Mouse (Mus musculus): Measurements from ENCODE around the gene Pdcd4. TPM values are rescaled to one million over a fixed set of nuclear protein-coding genes. Genes with fewer than 3 reads are reported as not detected.
"Not testable (repeated sequence)": the region's sequence is repeated elsewhere in the genome, so short reads cannot be mapped to it uniquely, and the experiment has no call there.

The Pdcd4 gene
- polyA plus RNA-seq, 1 experiment from 2014 or later: 62.0 TPM

DNA sequence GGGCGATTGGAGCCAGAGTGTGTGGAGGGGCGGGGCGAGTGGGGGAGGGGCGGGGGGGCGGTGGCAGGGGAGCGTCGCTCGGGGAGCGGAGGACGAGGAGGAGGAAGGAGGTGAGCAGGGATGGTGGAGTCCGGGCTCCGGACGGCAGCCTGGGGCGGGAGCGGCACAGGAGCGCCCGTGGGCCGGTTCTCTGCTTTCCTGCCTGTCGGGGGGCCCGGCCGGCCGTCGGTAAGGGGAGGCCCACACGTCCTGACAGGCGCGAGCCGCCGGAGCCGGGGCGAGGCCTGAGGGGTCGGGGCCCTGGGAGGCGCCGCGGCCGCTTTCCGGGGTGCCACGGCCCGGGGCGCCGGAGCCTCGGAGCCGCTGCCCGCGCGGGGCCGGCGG lies 52.7 kb downstream of the Pdcd4 start:
- Histone ChIP-seq H3K4me1 (ENCODE audit: control insufficient read depth, insufficient read depth, low read length) (no peaks in the 10 kb centered on the region; the same call in 1 of the 2 replicates), H3K9ac (ENCODE audit: low read length) (peak overlapping the region; percentile 91), H3K9me3 (ENCODE audit: control insufficient read depth, low read length) (no peaks in the 10 kb centered on the region), H3K27me3 (ENCODE audit: control insufficient read depth, insufficient read depth, low read length) (no peaks in the 10 kb centered on the region), H3K36me3 (ENCODE audit: control insufficient read depth, insufficient read depth, low read length) (no peaks in the 10 kb centered on the region), H3K27ac (ENCODE audit: low read depth, low read length) (peak overlapping the region; percentile 96), H3K4me3 (ENCODE audit: low read depth, low read length) (peak overlapping the region; percentile 96), H3K4me2 (ENCODE audit: low read depth) (peak overlapping the region; percentile 56)
- peak; percentile 80; the same call in 1 of the 2 replicates for ATAC-seq (ENCODE audit: insufficient read depth, low FRiP score, low TSS enrichment)
- no peak for DNase-seq (ENCODE audit: low spot score)
- 0% methylated on average over 32 of the region's 47 CpGs for WGBS

DNA sequence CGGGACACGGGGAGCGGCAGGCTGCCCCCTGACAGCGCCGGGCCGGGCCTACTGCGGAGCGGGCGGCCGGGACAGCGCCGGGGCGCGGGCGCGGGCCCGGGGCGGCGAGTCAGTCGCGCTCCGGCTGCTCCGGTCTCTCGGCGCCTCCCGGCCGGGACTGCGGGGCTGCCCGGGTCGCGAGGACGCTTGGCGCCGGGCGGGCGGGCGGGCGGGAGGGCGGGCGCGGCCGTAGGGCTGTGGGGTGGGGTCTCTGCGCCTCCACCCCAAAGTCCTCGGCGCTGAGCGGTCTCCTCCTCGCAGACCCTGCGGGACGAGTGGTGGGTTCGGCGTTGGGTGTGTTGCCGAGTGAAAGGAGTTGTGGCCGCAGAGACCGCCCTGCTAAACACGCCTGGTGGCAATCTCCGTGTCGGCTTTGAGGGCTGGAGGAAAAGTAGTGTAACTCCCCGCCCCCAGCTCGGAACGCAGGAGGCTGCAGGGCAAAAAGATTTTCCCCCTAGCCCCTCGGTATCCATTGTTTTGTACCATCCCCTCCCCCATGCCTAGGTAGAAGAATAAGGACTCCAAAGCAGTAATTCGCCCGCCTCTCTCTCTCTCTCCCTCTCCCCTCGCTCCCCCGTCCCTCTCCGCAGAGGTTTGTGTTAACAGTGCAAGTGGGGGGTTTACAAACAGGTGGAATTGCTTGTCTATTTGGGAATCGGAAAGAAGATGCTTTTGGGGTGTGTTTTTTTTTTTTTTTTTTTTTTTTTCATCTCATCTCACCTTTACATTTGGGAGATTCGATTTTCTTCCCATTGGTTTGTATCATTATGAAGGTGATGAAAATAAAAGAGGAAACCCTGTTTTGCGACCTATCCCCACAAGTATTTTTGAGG lies 53.4 kb downstream of the Pdcd4 start:
- WGBS: under 1% methylated on average over 35 of the region's 69 CpGs
- H3K4me3 ChIP-seq (ENCODE audit: low read depth, low read length): peak overlapping the region; percentile 96
- ATAC-seq (ENCODE audit: insufficient read depth, low FRiP score, low TSS enrichment): peak; percentile 28

GRCm38 (mm10) chr19:53957513-53957912 lies 65.5 kb downstream of the Pdcd4 start:
- no peak for ATAC-seq (ENCODE audit: insufficient read depth, low FRiP score, low TSS enrichment)
- Histone ChIP-seq H3K36me3 (ENCODE audit: control insufficient read depth, insufficient read depth, low read length) (no peaks in the 10 kb centered on the region), H3K4me3 (ENCODE audit: low read depth, low read length) (no peak overlapping the region), H3K27me3 (ENCODE audit: control insufficient read depth, insufficient read depth, low read length) (no peaks in the 10 kb centered on the region), H3K4me1 (ENCODE audit: control insufficient read depth, insufficient read depth, low read length) (no peaks in the 10 kb centered on the region), H3K4me2 (ENCODE audit: low read depth) (no peak overlapping the region), H3K9me3 (ENCODE audit: control insufficient read depth, low read length) (no peaks in the 10 kb centered on the region), H3K9ac (ENCODE audit: low read length) (no peak overlapping the region), H3K27ac (ENCODE audit: low read depth, low read length) (no peak overlapping the region)
- DNase-seq (ENCODE audit: low spot score): no peak
- 96% methylated on average over 2 of the region's 2 CpGs for WGBS

More for the DNA sequence above, 53.4 kb downstream of the Pdcd4 start:
- no peaks in the 10 kb centered on the region for H3K9me3 ChIP-seq (ENCODE audit: control insufficient read depth, low read length)
- no peaks in the 10 kb centered on the region; the same call in 1 of the 2 replicates for H3K4me1 ChIP-seq (ENCODE audit: control insufficient read depth, insufficient read depth, low read length)
- peak overlapping the region; percentile 96 for H3K27ac ChIP-seq (ENCODE audit: low read depth, low read length)
- no peaks in the 10 kb centered on the region for H3K36me3 ChIP-seq (ENCODE audit: control insufficient read depth, insufficient read depth, low read length)
- DNase-seq (ENCODE audit: low spot score): peak; percentile 73
- H3K4me2 ChIP-seq (ENCODE audit: low read depth): peak overlapping the region; percentile 56
- H3K27me3 ChIP-seq (ENCODE audit: control insufficient read depth, insufficient read depth, low read length): no peaks in the 10 kb centered on the region
- H3K9ac ChIP-seq (ENCODE audit: low read length): peak overlapping the region; percentile 91

- no peaks in the 10 kb centered on the region for H3K4me1 ChIP-seq (ENCODE audit: control insufficient read depth, insufficient read depth, low read length)
- no peak overlapping the region for H3K27ac ChIP-seq (ENCODE audit: low read depth, low read length)
- H3K9ac ChIP-seq (ENCODE audit: low read length): no peak overlapping the region
- ATAC-seq (ENCODE audit: insufficient read depth, low FRiP score, low TSS enrichment) (no peak), DNase-seq (ENCODE audit: low spot score) (no peak)
- H3K4me3 ChIP-seq (ENCODE audit: low read depth, low read length): no peak overlapping the region
- H3K4me2 ChIP-seq (ENCODE audit: low read depth): no peak overlapping the region
- no peaks in the 10 kb centered on the region for H3K9me3 ChIP-seq (ENCODE audit: control insufficient read depth, low read length)
- H3K27me3 ChIP-seq (ENCODE audit: control insufficient read depth, insufficient read depth, low read length): no peaks in the 10 kb centered on the region
- no peaks in the 10 kb centered on the region for H3K36me3 ChIP-seq (ENCODE audit: control insufficient read depth, insufficient read depth, low read length)
- 93% methylated on average over 4 of the region's 4 CpGs for WGBS
These were observed 70.5 kb downstream of the Pdcd4 start for GRCm38 (mm10) chr19:53962511-53962910.

DNA sequence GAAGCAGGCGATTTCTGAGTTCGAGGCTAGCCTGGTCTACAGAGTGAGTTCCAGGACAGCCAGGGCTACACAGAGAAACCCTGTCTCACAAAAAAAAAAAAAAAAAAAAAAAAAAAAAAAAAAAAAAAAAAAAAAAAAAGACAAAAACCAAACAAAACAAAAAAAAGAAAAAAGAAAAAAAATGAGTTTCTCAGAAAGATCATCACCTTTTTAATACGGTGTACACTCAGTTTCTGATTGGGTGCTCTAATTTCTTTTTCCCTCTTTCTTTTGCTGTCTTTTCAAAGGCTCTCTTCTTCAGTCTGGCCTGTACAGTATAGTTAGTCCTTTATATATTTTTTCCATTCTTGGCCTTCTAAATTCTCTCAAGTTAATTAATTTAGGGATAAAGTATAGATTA lies 72.3 kb downstream of the Pdcd4 start:
- not testable (repeated sequence) for H3K4me3 ChIP-seq (ENCODE audit: low read depth, low read length); H3K9ac ChIP-seq (ENCODE audit: low read length); H3K27ac ChIP-seq (ENCODE audit: low read depth, low read length); H3K27me3 ChIP-seq (ENCODE audit: control insufficient read depth, insufficient read depth, low read length); H3K36me3 ChIP-seq (ENCODE audit: control insufficient read depth, insufficient read depth, low read length); H3K9me3 ChIP-seq (ENCODE audit: control insufficient read depth, low read length); ATAC-seq (ENCODE audit: insufficient read depth, low FRiP score, low TSS enrichment); H3K4me1 ChIP-seq (ENCODE audit: control insufficient read depth, insufficient read depth, low read length); DNase-seq (ENCODE audit: low spot score); H3K4me2 ChIP-seq (ENCODE audit: low read depth)
- WGBS: 93% methylated on average over 3 of the region's 3 CpGs

- Histone ChIP-seq H3K27me3 (ENCODE audit: control insufficient read depth, insufficient read depth, low read length) (no peaks in the 10 kb centered on the region), H3K9me3 (ENCODE audit: control insufficient read depth, low read length) (no peaks in the 10 kb centered on the region), H3K27ac (ENCODE audit: low read depth, low read length) (no peak overlapping the region), H3K4me1 (ENCODE audit: control insufficient read depth, insufficient read depth, low read length) (no peaks in the 10 kb centered on the region), H3K4me3 (ENCODE audit: low read depth, low read length) (no peak overlapping the region), H3K9ac (ENCODE audit: low read length) (no peak overlapping the region), H3K4me2 (ENCODE audit: low read depth) (no peak overlapping the region), H3K36me3 (ENCODE audit: control insufficient read depth, insufficient read depth, low read length) (no peaks in the 10 kb centered on the region)
- no peak for ATAC-seq (ENCODE audit: insufficient read depth, low FRiP score, low TSS enrichment)
- WGBS: 89% methylated on average over 10 of the region's 10 CpGs
- DNase-seq (ENCODE audit: low spot score): no peak
These were observed 73.0 kb downstream of the Pdcd4 start for GRCm38 (mm10) chr19:53964910-53965633.

GRCm38 (mm10) chr19:53969226-53969625 lies 77.2 kb downstream of the Pdcd4 start:
- 90% methylated on average over 3 of the region's 3 CpGs for WGBS
- Histone ChIP-seq H3K36me3 (ENCODE audit: control insufficient read depth, insufficient read depth, low read length) (no peaks in the 10 kb centered on the region), H3K4me1 (ENCODE audit: control insufficient read depth, insufficient read depth, low read length) (no peaks in the 10 kb centered on the region), H3K9me3 (ENCODE audit: control insufficient read depth, low read length) (no peaks in the 10 kb centered on the region), H3K9ac (ENCODE audit: low read length) (no peak overlapping the region), H3K27me3 (ENCODE audit: control insufficient read depth, insufficient read depth, low read length) (no peaks in the 10 kb centered on the region), H3K4me2 (ENCODE audit: low read depth) (no peak overlapping the region), H3K27ac (ENCODE audit: low read depth, low read length) (no peak overlapping the region), H3K4me3 (ENCODE audit: low read depth, low read length) (no peak overlapping the region)
- ATAC-seq (ENCODE audit: insufficient read depth, low FRiP score, low TSS enrichment) (no peak), DNase-seq (ENCODE audit: low spot score) (no peak)

GRCm38 (mm10) chr19:53971938-53972337 lies 79.9 kb downstream of the Pdcd4 start:
- Histone ChIP-seq H3K4me1 (ENCODE audit: control insufficient read depth, insufficient read depth, low read length) (no peaks in the 10 kb centered on the region), H3K27ac (ENCODE audit: low read depth, low read length) (no peak overlapping the region), H3K9me3 (ENCODE audit: control insufficient read depth, low read length) (no peaks in the 10 kb centered on the region), H3K4me2 (ENCODE audit: low read depth) (no peak overlapping the region), H3K4me3 (ENCODE audit: low read depth, low read length) (no peak overlapping the region), H3K36me3 (ENCODE audit: control insufficient read depth, insufficient read depth, low read length) (no peaks in the 10 kb centered on the region; the same call in 1 of the 2 replicates), H3K9ac (ENCODE audit: low read length) (no peak overlapping the region), H3K27me3 (ENCODE audit: control insufficient read depth, insufficient read depth, low read length) (no peaks in the 10 kb centered on the region)
- DNase-seq (ENCODE audit: low spot score) (no peak), ATAC-seq (ENCODE audit: insufficient read depth, low FRiP score, low TSS enrichment) (no peak)
- WGBS: 86% methylated on average over 7 of the region's 7 CpGs
